Mouse (Mus musculus) left cerebral cortex, postnatal 10 days (tissue): Measurements from ENCODE around the gene Picalm. TPM values are rescaled to one million over a fixed set of nuclear protein-coding genes. Genes with fewer than 3 reads are reported as not detected.

Experiments used
- DNase-seq, 2 experiments: peaks; one replicate each; pipeline ENCODE4 v3.0.0; 2021 to 2022; ENCODE audit warnings: low spot score in 2 of 2, mixed read lengths in 1 of 2; ENCODE audit errors: extremely low spot score in 1 of 2
- intact Hi-C: fragments of 180-260 bp; cut with DNase I; formaldehyde crosslinking; loops from one replicate; pipeline ENCODE4 v1.15.1; 2025
- total RNA-seq, 2 experiments: library from RNA; stranded (reverse); gene quantifications; 2 replicates each; pipeline ENCODE4 v1.2.3; 2021

Picalm gene
- total RNA-seq, 2 experiments from 2014 or later: 180 to 182 TPM

GRCm38 (mm10) chr7:90261902-90262599, 132.0 kb downstream of the Picalm start:
- intact Hi-C loops: no loop called here
- DNase-seq: no peak

Other genes starting within 250 kb of the Picalm start
- under 1 TPM; 0.24 to 0.32 TPM for gene Ccdc81, start 226.6 kb upstream of the Picalm start, total RNA-seq
- 10 to 100 TPM; 76.8 to 94.9 TPM for gene Hikeshi, start 189.0 kb upstream of the Picalm start, total RNA-seq
- 10 to 100 TPM; 21.8 to 27.4 TPM for gene Eed, start 149.2 kb upstream of the Picalm start, total RNA-seq
- gene Ccdc83, start 135.6 kb downstream of the Picalm start, total RNA-seq: not detected
- gene Sytl2, start 172.0 kb downstream of the Picalm start, total RNA-seq: 10 to 100 TPM; 59.4 to 61.8 TPM